Mouse (Mus musculus): Measurements from ENCODE around the gene Cacna2d4. TPM values are rescaled to one million over a fixed set of nuclear protein-coding genes. Genes with fewer than 3 reads are reported as not detected.
A peak's percentile ranks its signal among the peaks of the same experiment; 100 is the strongest.

The Cacna2d4 gene
- polyA plus RNA-seq, 2 experiments = 0.01 TPM; not detected in 1

GRCm38 (mm10) chr6:119219237-119219870, 17.0 kb upstream of the Cacna2d4 start:
- H3K27me3 ChIP-seq (ENCODE audit: control insufficient read depth, insufficient read depth, low read length) = no peaks in the 10 kb centered on the region
- DNase-seq (ENCODE audit: low read depth in 3 of 3, low spot score in 3 of 3) (no peak), ATAC-seq (ENCODE audit: insufficient read depth) (no peak)
- 74% methylated on average over 15 of the region's 15 CpGs for WGBS (ENCODE audit: insufficient replicate concordance)
- H3K9me3 ChIP-seq (ENCODE audit: control insufficient read depth, low read length) = no peaks in the 10 kb centered on the region
- H3K27ac ChIP-seq = no peak overlapping the region
- H3K36me3 ChIP-seq (replicated peaks; ENCODE audit: control insufficient read depth, insufficient read depth, low read depth) = no peaks in the 10 kb centered on the region
- no peak overlapping the region for H3K9ac ChIP-seq (replicated peaks)
- no peak for TF ChIP-seq CTCF (IDR thresholded peaks at IDR 0.05; ENCODE audit: low read depth)
- no peak for TF ChIP-seq EP300 (IDR thresholded peaks at IDR 0.05; ENCODE audit: low read depth)
- H3K4me2 ChIP-seq (ENCODE audit: low read depth) = no peak overlapping the region
- no peak overlapping the region for H3K4me3 ChIP-seq (ENCODE audit: insufficient read depth in 1 of 2, low read depth in 2 of 2, low read length in 2 of 2)
- H3K4me1 ChIP-seq (replicated peaks; ENCODE audit: control insufficient read depth in 2 of 2, insufficient read depth in 2 of 2, low read length in 1 of 2) = no peaks in the 10 kb centered on the region

DNA sequence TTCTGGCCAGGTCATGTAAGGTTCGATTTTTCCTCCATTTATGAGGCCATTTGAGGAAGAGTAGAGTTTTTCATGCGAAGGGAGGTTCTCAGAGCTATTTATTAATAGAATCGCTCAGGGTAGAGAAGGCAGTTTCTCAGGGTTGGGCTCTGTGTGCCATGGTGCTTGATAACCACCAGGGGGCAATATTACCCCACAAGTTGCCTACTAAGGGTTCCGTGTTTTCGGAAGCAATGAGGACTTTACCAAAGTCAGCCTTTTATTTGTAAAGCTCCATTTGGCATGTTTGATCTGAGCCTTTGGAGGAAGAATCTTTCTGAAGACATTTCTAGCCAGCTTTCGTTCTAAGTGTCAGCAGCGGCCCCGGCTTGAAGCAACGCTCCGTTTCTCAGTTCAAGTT, 16.0 kb upstream of the Cacna2d4 start:
- Histone ChIP-seq H3K9me3 (ENCODE audit: control insufficient read depth, low read length) (no peaks in the 10 kb centered on the region), H3K27ac (no peak overlapping the region), H3K4me3 (ENCODE audit: insufficient read depth in 1 of 2, low read depth in 2 of 2, low read length in 2 of 2) (no peak overlapping the region), H3K9ac (replicated peaks) (no peak overlapping the region), H3K4me2 (ENCODE audit: low read depth) (no peak overlapping the region), H3K36me3 (replicated peaks; ENCODE audit: control insufficient read depth, insufficient read depth, low read depth) (no peaks in the 10 kb centered on the region), H3K27me3 (ENCODE audit: control insufficient read depth, insufficient read depth, low read length) (no peaks in the 10 kb centered on the region), H3K4me1 (replicated peaks; ENCODE audit: control insufficient read depth in 2 of 2, insufficient read depth in 2 of 2, low read length in 1 of 2) (no peaks in the 10 kb centered on the region)
- no peak for ATAC-seq (ENCODE audit: insufficient read depth)
- WGBS (ENCODE audit: insufficient replicate concordance) = 48% methylated on average over 10 of the region's 10 CpGs
- peak; percentile 9 to 30 (median 14) for DNase-seq (ENCODE audit: low read depth in 3 of 3, low spot score in 3 of 3)
- no peak for TF ChIP-seq EP300 (IDR thresholded peaks at IDR 0.05; ENCODE audit: low read depth)
- TF ChIP-seq CTCF (IDR thresholded peaks at IDR 0.05; ENCODE audit: low read depth) = peak; percentile 81

- no peaks in the 10 kb centered on the region for H3K9me3 ChIP-seq (ENCODE audit: control insufficient read depth, low read length)
- no peaks in the 10 kb centered on the region for H3K36me3 ChIP-seq (replicated peaks; ENCODE audit: control insufficient read depth, insufficient read depth, low read depth)
- H3K9ac ChIP-seq (replicated peaks) = no peak overlapping the region
Measured at GRCm38 (mm10) chr6:119224451-119225195, 11.7 kb upstream of the Cacna2d4 start.

GRCm38 (mm10) chr6:119225226-119225625, 11.1 kb upstream of the Cacna2d4 start:
- TF ChIP-seq CTCF (IDR thresholded peaks at IDR 0.05; ENCODE audit: low read depth) (no peak), EP300 (IDR thresholded peaks at IDR 0.05; ENCODE audit: low read depth) (no peak)
- no peaks in the 10 kb centered on the region for H3K36me3 ChIP-seq (replicated peaks; ENCODE audit: control insufficient read depth, insufficient read depth, low read depth)
- WGBS (ENCODE audit: insufficient replicate concordance) = 72% methylated on average over 12 of the region's 12 CpGs
- H3K9me3 ChIP-seq (ENCODE audit: control insufficient read depth, low read length) = no peaks in the 10 kb centered on the region
- no peak overlapping the region for H3K27ac ChIP-seq
- no peaks in the 10 kb centered on the region for H3K4me1 ChIP-seq (replicated peaks; ENCODE audit: control insufficient read depth in 2 of 2, insufficient read depth in 2 of 2, low read length in 1 of 2)
- H3K4me2 ChIP-seq (ENCODE audit: low read depth) = no peak overlapping the region
- no peak overlapping the region for H3K4me3 ChIP-seq (ENCODE audit: insufficient read depth in 1 of 2, low read depth in 2 of 2, low read length in 2 of 2)
- H3K9ac ChIP-seq (replicated peaks) = no peak overlapping the region
- DNase-seq (ENCODE audit: low read depth in 3 of 3, low spot score in 3 of 3) (no peak), ATAC-seq (ENCODE audit: insufficient read depth) (no peak)
- H3K27me3 ChIP-seq (ENCODE audit: control insufficient read depth, insufficient read depth, low read length) = no peaks in the 10 kb centered on the region

More at GRCm38 (mm10) chr6:119224451-119225195, 11.7 kb upstream of the Cacna2d4 start:
- H3K4me2 ChIP-seq (ENCODE audit: low read depth) = no peak overlapping the region
- H3K27ac ChIP-seq = no peak overlapping the region
- DNase-seq (ENCODE audit: low read depth in 3 of 3, low spot score in 3 of 3) (no peak), ATAC-seq (ENCODE audit: insufficient read depth) (no peak)
- no peaks in the 10 kb centered on the region for H3K27me3 ChIP-seq (ENCODE audit: control insufficient read depth, insufficient read depth, low read length)
- TF ChIP-seq EP300 (IDR thresholded peaks at IDR 0.05; ENCODE audit: low read depth) = no peak
- TF ChIP-seq CTCF (IDR thresholded peaks at IDR 0.05; ENCODE audit: low read depth) = no peak
- no peak overlapping the region for H3K4me3 ChIP-seq (ENCODE audit: insufficient read depth in 1 of 2, low read depth in 2 of 2, low read length in 2 of 2)
- 68% methylated on average over 13 of the region's 13 CpGs for WGBS (ENCODE audit: insufficient replicate concordance)
- no peaks in the 10 kb centered on the region for H3K4me1 ChIP-seq (replicated peaks; ENCODE audit: control insufficient read depth in 2 of 2, insufficient read depth in 2 of 2, low read length in 1 of 2)

DNA sequence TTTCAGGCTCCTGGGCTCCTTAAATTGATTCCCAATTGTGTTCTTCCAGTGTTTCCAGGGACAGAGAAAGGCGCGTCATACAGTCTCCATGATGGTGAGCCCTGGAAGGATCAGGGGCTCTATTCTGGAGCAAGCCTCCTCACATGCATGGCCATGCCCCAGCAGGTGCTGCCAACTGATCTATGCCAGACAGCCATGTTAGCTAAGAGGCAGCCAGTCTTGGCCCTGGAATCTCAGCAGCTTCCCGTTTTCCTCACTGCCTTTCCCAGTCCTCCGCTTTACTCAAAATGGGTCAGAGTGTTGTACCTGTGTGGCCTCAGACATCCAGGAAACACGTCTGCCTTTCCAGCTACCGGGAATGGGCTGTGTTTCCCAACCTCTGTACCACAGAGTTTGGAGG, 10.6 kb upstream of the Cacna2d4 start:
- 69% methylated on average over 6 of the region's 6 CpGs for WGBS (ENCODE audit: insufficient replicate concordance)
- ATAC-seq (ENCODE audit: insufficient read depth) = no peak
- Histone ChIP-seq H3K9ac (replicated peaks) (no peak overlapping the region), H3K27ac (no peak overlapping the region), H3K4me2 (ENCODE audit: low read depth) (no peak overlapping the region), H3K27me3 (ENCODE audit: control insufficient read depth, insufficient read depth, low read length) (no peaks in the 10 kb centered on the region), H3K4me1 (replicated peaks; ENCODE audit: control insufficient read depth in 2 of 2, insufficient read depth in 2 of 2, low read length in 1 of 2) (no peaks in the 10 kb centered on the region), H3K9me3 (ENCODE audit: control insufficient read depth, low read length) (no peaks in the 10 kb centered on the region), H3K4me3 (ENCODE audit: insufficient read depth in 1 of 2, low read depth in 2 of 2, low read length in 2 of 2) (no peak overlapping the region), H3K36me3 (replicated peaks; ENCODE audit: control insufficient read depth, insufficient read depth, low read depth) (no peaks in the 10 kb centered on the region)
- TF ChIP-seq EP300 (IDR thresholded peaks at IDR 0.05; ENCODE audit: low read depth) (no peak), CTCF (IDR thresholded peaks at IDR 0.05; ENCODE audit: low read depth) (no peak)
- DNase-seq (ENCODE audit: low read depth in 3 of 3, low spot score in 3 of 3) = no peak

Data from liver, embryonic 14.5 days (tissue).